Mouse (Mus musculus) bone marrow, adult 2 months (tissue): ENCODE measurements around the gene Hibadh.

ENCODE experiments used
- CTCF ChIP-seq: fragments of 200-500 bp; IDR thresholded peaks from 2 replicates; pipeline ENCODE4 v1.5.1; 2011; ENCODE audit warnings: low read length, control low read depth; ENCODE audit not compliant: control insufficient read depth, insufficient read depth
- POLR2A ChIP-seq: fragments of 200-500 bp; IDR thresholded peaks from 2 replicates; pipeline ENCODE4 v1.6.1; 2011; ENCODE audit warnings: low read depth, mild to moderate bottlenecking, control low read depth, low read length, borderline replicate concordance; ENCODE audit not compliant: control insufficient read depth

DNA sequence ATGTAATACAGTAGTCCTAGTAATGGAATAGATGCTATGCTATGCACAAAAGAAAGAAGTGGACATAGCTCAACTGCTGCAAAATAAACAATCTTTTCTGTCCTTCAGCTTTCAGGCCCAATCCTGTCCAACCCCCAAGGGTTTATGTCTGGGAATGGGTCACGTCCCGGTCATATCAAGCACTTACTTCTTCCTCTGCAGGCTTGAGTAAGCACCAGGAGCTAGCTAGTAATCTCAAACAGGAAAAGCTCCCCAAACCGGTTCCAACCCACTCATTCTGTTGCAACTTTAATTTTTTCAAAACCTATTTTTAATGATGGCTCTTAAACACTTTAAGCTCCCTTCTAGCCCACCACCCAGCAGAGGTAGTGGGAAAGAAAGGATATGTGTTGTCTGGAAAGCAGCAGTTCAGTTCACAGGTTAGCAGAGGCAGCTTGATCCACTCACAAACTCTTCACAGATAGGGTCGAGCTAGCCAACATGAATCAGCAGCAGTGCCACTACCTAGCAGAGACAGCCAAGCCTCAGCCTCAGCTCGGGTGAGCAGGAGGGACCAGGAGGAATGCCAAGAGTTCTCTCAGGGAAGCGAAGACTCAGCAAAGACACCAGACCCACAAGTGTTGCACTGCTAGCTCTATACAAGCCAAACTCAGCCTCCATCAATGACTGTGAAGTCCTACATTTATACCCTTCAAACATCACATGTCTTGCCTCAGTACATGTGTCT is 30.4 kb downstream of the Hibadh start:
- TF ChIP-seq POLR2A (no peak), CTCF (no peak)
